Mouse (Mus musculus) C3H10T1/2 (cell line): ENCODE data around the gene Vamp2. TPM values are rescaled to one million over a fixed set of nuclear protein-coding genes. Genes with fewer than 3 reads are reported as not detected.

Experiments used
- polyA plus RNA-seq, 2 experiments: library from polyadenylated mRNA; unstranded; fragments of >200 nt; fragmentation: generic; extraction: Trizol; gene quantifications; one replicate each; pipeline ENCODE4 v1.2.1; 2012; ENCODE audit warnings: missing spikeins in 2 of 2

Vamp2 gene
- 10 to 100 TPM; 16.1 to 69.3 TPM for polyA plus RNA-seq

DNA sequence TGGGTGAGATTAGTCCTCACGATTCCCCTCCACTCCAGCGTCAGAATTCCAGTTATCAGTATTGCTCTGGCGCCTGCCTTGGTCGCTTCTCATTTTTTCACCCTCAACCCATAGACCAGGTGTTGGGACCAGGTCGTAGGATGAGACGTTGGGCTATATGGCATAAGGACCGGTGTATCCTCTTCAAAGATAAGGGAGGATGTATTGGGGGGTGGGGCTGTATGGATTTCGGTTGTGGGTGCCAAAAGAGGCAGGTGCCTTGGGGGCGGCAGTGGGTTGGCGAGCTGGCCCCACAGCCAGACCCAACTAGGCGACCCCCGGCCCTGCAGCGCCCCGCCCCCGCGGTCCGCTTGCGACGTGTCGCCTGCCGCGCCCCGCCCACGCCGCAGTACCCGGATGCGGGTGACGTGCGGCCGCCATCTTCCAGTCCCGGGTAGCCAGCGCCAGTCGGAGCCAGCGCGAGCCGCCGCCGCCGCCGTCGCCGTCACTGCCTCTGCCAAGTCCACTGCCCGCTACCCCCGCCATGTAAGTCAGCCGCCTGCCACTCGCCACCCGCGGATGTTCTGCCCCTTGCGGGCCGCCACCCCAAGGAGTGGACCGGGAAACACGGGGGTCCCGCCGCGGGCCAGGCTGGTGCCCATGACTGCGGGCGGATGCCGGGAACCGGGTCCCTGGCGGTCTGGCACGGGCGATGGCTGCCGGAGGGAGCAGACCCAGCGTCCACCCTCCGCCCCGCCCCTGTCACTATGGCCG, at the start of gene Vamp2:
Gene Vamp2 (plus strand): TSS at position 388 of the 753 bp plus-strand sequence.

GRCm38 (mm10) chr11:69045531-69046394, 42.5 kb upstream of the Vamp2 start, which contains the start of gene Aurkb:
Gene Aurkb, plus strand, starts transcription at chr11:69045647.

DNA sequence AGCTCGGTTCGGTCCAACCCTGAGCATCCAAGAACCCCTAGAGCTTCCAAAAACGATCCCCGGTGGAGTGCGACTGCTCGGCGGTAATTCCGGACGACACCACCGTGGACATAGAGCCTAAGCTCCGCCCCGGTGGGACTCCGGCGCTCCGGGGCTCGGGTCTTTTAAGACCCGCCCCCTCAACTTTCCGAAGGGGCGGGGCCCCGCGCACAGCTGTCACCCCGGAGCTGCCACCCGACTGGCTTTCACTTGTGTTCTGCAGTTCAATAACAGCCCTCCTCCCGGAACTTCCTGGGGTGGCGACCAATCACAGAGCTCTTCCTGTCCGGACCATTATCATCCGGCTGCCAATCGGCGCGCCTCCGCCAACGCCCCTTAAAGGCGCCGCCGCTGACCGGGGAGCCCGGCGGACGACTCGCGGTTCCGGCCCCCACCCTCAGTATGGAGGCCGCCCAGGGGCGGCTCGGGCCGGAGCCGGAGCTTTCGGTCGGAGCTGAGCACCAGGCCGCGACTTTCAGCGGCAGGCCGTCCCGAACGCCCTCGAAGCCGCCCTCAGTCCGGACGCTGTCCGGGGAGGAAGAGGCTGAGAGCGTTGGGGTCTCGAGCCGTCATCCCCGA, 28.8 kb upstream of the Vamp2 start, which contains the start of gene Borcs6:
Gene Borcs6 (plus strand): TSS at position 361 of the 618 bp plus-strand sequence.

GRCm38 (mm10) chr11:69070590-69071222, 17.6 kb upstream of the Vamp2 start, which contains the start of gene Tmem107:
Gene Tmem107, plus strand, starts transcription at chr11:69070806.

GRCm38 (mm10) chr11:69094697-69095429, 6.6 kb downstream of the Vamp2 start, which contains the start of gene Per1:
Gene Per1, plus strand, starts transcription at chr11:69095217.

DNA sequence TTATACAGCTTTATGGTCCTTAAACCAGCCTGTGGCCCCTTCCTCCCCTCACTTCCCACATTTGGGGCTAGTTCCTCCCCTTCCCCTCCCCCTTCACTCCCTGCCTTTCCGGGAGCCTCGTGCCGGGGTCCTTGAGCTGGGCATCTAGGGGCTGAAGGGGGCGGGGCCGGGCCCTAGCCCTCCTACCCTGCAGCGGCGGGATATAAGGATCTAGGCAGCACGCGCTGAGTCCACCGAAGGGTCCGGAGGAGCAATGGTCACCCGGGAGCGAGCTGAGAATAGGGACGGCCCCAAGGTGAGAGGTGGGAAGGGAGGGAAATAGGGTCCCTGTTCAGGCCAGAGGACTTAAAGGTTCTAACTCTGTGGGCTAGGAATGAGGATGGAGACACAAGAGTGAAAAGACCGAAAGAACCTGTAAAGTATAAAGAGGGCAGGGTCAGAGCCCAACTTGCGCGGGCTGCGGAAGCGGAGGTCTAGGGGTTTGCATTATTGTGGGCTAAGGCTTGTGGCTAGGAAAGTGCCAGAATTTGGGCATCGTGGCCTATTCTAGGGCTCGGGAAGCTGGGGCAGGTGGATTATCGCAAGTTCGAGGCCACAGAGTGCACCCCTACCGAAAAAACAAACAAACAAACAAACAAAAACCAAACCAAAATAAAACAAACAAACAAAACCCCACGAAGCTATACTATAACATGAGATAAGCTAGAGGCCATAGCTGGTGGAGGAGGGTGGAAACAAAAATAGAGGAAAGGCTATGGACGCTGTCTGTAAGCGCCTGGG, 32.1 kb downstream of the Vamp2 start, which contains the start of gene Hes7:
Gene Hes7 (plus strand): TSS at position 184 of the 780 bp plus-strand sequence.

DNA sequence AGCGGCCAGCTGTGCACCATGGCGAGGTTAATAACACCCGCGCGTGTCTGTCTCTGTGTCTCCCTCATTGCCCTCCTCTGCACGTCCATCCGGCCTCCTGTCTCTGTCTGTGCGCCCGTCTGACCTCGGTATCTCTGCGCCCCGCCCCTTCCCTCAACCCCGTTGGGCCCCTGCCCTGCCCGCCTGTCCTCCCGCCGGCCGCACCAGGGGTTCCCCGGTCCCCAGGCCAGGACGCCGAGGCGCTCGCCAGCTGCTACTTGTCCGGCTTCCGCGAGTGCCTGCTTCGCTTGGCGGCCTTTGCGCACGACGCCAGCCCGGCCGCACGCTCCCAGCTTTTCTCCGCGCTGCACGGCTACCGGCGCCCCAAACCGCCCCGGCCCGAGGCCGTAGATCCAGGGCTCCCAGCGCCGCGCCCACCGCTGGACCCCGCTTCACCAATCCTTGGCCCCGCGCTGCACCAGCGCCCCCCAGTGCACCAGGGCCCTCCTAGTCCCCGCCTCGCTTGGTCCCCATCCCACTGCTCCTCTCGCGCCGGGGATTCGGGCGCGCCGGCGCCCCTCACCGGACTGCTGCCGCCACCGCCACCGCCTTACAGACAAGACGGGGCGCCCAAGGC, 34.2 kb downstream of the Vamp2 start, which contains the start of gene 9130213A22Rik:
Gene 9130213A22Rik (minus strand): TSS at position 254 of the 616 bp plus-strand sequence.

GRCm38 (mm10) chr11:69125852-69125918, 37.4 kb downstream of the Vamp2 start, which contains the start of gene Aloxe3:
Gene Aloxe3, plus strand, starts transcription at chr11:69125896.

Other genes starting within 250 kb of the Vamp2 start
- 10 to 100 TPM in 1 of 2 experiments, 1 to 10 TPM in 1; 3.2 to 33.9 TPM for gene Ndel1, start 216.6 kb upstream of the Vamp2 start, polyA plus RNA-seq
- gene Rnf222, start 199.9 kb upstream of the Vamp2 start, polyA plus RNA-seq = under 1 TPM in 1 of 2 experiments, not detected in 1; 0.01 TPM
- 100 to 1,000 TPM; 611 to 728 TPM for gene Rpl26, start 186.9 kb upstream of the Vamp2 start, polyA plus RNA-seq
- gene Odf4, start 161.4 kb upstream of the Vamp2 start, polyA plus RNA-seq = not detected
- 1 to 10 TPM in 1 of 2 experiments, under 1 TPM in 1; 0.97 to 1.1 TPM for gene Arhgef15, start 131.0 kb upstream of the Vamp2 start, polyA plus RNA-seq
- 1 to 10 TPM in 1 of 2 experiments, under 1 TPM in 1; 0.91 to 4.0 TPM for gene Slc25a35, start 120.4 kb upstream of the Vamp2 start, polyA plus RNA-seq
- gene Rangrf, start 113.3 kb upstream of the Vamp2 start, polyA plus RNA-seq = 10 to 100 TPM; 27.7 to 48.0 TPM
- 1 to 10 TPM; 6.8 to 7.2 TPM for gene Pfas, start 80.0 kb upstream of the Vamp2 start, polyA plus RNA-seq
- 10 to 100 TPM; 57.4 to 66.2 TPM for gene Ctc1, start 72.6 kb upstream of the Vamp2 start, polyA plus RNA-seq
- 10 to 100 TPM; 33.9 to 67.3 TPM for gene Aurkb, start 42.8 kb upstream of the Vamp2 start, polyA plus RNA-seq
- 10 to 100 TPM; 13.1 to 23.4 TPM for gene Borcs6, start 28.8 kb upstream of the Vamp2 start, polyA plus RNA-seq
- 10 to 100 TPM; 73.7 to 88.9 TPM for gene Tmem107, start 17.7 kb upstream of the Vamp2 start, polyA plus RNA-seq
- 10 to 100 TPM in 1 of 2 experiments, 1 to 10 TPM in 1; 3.3 to 14.3 TPM for gene Per1, start 6.7 kb downstream of the Vamp2 start, polyA plus RNA-seq
- under 1 TPM; 0.16 to 0.19 TPM for gene Hes7, start 31.9 kb downstream of the Vamp2 start, polyA plus RNA-seq
- 1 to 10 TPM in 1 of 2 experiments, under 1 TPM in 1; 0.55 to 2.0 TPM for gene 9130213A22Rik, start 34.1 kb downstream of the Vamp2 start, polyA plus RNA-seq
- under 1 TPM; 0.07 to 0.34 TPM for gene Aloxe3, start 37.4 kb downstream of the Vamp2 start, polyA plus RNA-seq
- not detected for gene Alox12b, start 68.5 kb downstream of the Vamp2 start, polyA plus RNA-seq
- under 1 TPM; 0.05 to 0.20 TPM for gene Alox8, start 109.4 kb downstream of the Vamp2 start, polyA plus RNA-seq
- under 1 TPM in 1 of 2 experiments, not detected in 1; 0.04 TPM for gene Gucy2e, start 148.5 kb downstream of the Vamp2 start, polyA plus RNA-seq
- gene Cntrob, start 235.3 kb downstream of the Vamp2 start, polyA plus RNA-seq = 10 to 100 TPM in 1 of 2 experiments, 1 to 10 TPM in 1; 1.9 to 13.1 TPM
- gene Trappc1, start 235.5 kb downstream of the Vamp2 start, polyA plus RNA-seq = 100 to 1,000 TPM; 152 to 168 TPM
- under 1 TPM; 0.41 to 0.76 TPM for gene Kcnab3, start 237.8 kb downstream of the Vamp2 start, polyA plus RNA-seq